Mouse (Mus musculus) frontal cortex, postnatal 10 days (tissue): ENCODE measurements around the gene Hist1h2bm.
"Not testable (repeated sequence)": the region's sequence is repeated elsewhere in the genome, so short reads cannot be mapped to it uniquely, and the experiment has no call there.

ENCODE experiments used
- DNase-seq, 2 experiments: peaks; one replicate each; pipeline ENCODE4 v3.0.0; 2022; ENCODE audit warnings: low spot score in 2 of 2, mixed read lengths in 1 of 2

Gene Hist1h2bm

DNA sequence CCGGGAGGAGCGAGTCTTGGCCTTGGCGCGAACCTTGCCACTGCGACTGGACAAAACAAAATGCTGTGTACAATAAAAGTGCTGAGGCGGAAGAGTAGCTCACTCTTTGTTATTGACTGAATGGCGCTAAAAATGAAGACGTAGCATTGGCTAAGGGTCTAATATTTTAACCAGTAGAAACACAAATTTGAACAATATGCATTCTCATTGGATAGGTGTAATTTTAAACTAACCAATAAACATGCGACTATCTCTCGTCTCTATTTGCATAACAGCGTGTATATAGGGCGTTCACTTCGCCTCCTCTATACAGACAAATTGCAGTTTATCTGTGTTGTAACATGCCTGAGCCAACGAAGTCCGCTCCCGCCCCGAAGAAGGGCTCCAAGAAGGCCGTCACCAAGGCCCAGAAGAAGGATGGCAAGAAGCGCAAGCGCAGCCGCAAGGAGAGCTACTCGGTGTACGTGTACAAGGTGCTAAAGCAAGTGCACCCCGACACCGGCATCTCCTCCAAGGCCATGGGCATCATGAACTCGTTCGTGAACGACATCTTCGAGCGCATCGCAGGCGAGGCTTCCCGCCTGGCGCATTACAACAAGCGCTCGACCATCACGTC lies at the start of gene Hist1h2bm:
Gene Hist1h2bm, plus strand, starts transcription at position 288 of the 616 bp plus-strand sequence.
- DNase-seq = peak in 1 of 2 experiments; percentile 40

DNA sequence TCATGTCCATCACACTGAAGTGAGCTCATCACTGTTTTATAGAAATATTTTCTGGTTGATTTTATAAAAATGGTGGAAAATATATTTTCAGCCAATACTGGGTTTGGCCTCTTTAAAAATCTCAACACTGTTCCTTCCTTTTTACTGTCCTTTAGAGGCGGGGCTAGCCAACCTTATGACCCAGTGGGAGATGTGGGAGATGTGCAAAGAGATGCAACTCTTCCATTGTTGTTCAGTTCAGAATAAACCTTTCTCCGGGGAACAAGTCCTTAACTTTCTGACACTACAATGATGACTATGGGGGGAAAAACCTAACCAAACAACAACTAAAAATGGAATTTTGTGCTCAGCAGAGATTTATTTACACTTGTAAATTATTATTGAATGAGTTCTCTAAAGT lies 44.5 kb upstream of the Hist1h2bm start, which contains the start of gene Olfr1360:
Gene Olfr1360, minus strand, starts transcription at position 101 of the 400 bp plus-strand sequence.
- DNase-seq = no peak

DNA sequence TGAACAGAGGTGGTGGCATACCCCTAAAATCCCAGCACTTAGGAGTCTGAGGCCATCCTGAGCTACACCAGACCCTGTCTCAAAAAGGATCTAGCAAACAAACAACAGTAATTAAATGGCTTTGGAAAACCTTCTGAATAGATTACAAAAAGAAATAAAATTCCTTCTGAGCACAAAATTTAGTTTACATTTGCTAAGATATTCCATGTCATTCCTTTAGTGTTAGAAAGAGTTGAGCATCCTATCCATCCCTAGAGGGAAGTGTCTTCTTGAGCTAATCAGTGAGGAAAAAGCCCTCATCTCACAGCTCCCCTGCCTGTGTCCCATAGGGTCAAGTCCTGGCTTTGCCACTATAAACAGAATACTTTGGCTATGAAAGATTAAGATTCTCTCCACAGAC lies 24.0 kb upstream of the Hist1h2bm start, which contains the start of gene Olfr1359:
Gene Olfr1359, plus strand, starts transcription at position 301 of the 400 bp plus-strand sequence.
- DNase-seq = no peak

GRCm38 (mm10) chr13:21706669-21707068 lies 15.2 kb upstream of the Hist1h2bm start:
- DNase-seq = no peak

DNA sequence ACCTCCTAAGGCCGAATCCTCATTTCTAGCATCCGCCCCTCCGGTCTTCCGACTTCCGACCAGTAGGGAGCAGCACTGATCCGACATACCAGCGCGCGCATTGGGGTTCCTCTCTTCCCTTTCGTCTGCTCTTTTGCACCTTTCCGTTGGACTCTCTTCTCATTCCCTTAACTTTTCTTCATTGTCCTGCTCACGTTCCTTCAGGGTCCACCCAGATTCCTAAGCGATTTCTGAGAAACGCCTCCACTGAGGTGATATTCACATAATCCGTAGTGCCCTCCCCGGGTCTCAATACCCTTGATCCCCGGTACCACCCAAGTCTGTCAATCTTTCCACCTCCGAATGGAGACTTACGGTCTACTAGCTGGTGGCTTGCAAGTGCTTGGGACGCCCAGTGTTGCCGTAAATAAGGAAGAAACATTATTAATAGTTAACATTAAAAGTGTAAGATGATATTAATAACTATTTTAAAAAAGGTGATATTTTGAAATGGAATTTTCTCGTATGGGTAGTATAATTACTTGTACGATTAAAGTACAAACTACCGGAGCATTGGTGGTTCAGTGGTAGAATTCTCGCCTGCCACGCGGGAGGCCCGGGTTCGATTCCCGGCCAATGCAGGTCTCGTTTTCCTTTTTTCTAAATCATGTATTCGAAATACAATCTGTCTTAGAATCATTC lies 11.7 kb upstream of the Hist1h2bm start:
- DNase-seq = peak; percentile 67 to 86

- peak in 1 of 2 experiments; percentile 79 for DNase-seq
Measured at GRCm38 (mm10) chr13:21710821-21711525, 10.9 kb upstream of the Hist1h2bm start.

DNA sequence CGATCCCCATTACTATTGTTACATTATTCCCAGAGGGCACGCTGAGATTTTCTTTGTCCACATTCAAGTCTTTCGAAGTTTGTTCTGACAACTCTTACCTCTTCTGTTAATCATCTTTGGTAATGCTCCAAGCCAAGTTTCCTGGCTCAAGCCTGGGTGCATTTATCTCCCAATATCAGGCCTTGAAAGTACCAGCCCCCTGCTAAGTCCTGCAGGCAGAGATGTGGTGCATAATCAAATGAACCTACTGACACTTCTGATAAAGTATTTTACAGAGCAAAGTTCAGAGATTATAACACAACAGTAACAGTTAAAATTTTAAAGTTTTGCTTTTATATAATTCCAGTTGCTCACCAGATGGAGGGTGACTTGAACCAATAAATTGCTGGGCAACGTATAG lies 10.1 kb upstream of the Hist1h2bm start:
- no peak for DNase-seq

- peak in 1 of 2 experiments; percentile 55 for DNase-seq
Measured at GRCm38 (mm10) chr13:21714725-21715124, 7.1 kb upstream of the Hist1h2bm start.

- no peak for DNase-seq
Measured at GRCm38 (mm10) chr13:21715131-21715863, 6.5 kb upstream of the Hist1h2bm start.

GRCm38 (mm10) chr13:21715864-21716539 lies 5.8 kb upstream of the Hist1h2bm start, which contains the start of the genes Hist1h2bl and Hist1h2ai:
TSS of gene Hist1h2bl (minus strand) at chr13:21716143.
TSS of gene Hist1h2ai (plus strand) at chr13:21716422.
- DNase-seq = peak; percentile 80 to 82

DNA sequence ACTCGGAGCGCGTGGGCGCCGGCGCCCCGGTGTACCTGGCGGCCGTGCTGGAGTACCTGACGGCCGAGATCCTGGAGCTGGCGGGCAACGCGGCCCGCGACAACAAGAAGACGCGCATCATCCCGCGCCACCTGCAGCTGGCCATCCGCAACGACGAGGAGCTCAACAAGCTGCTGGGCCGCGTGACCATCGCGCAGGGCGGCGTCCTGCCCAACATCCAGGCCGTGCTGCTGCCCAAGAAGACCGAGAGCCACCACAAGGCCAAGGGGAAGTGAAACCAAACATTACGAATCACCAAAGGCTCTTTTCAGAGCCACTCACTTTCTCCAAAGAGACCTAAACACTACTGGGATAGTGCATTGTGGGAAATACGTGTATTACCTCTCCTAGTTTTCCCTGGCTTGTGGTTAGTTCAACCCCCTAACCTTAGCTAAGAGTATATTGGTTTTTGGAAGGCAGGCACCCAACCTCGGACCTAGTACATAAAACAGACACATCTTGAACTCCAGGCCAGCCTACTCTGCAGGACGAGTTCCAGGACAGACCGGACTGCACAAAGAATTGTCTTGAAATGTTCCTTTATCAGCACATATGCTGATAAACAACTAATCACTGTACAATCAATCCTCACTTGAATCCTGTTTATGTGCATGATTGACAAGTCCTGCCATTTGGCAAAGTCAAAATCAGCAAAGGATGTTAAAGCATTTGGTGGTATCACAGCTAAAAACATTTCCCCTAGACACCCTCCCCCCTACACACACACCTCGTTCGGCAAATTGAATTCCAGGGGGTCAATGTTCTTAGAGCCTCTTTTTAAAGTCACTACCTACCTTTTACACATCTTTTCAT lies 5.1 kb upstream of the Hist1h2bm start:
- DNase-seq = not testable (repeated sequence)

DNA sequence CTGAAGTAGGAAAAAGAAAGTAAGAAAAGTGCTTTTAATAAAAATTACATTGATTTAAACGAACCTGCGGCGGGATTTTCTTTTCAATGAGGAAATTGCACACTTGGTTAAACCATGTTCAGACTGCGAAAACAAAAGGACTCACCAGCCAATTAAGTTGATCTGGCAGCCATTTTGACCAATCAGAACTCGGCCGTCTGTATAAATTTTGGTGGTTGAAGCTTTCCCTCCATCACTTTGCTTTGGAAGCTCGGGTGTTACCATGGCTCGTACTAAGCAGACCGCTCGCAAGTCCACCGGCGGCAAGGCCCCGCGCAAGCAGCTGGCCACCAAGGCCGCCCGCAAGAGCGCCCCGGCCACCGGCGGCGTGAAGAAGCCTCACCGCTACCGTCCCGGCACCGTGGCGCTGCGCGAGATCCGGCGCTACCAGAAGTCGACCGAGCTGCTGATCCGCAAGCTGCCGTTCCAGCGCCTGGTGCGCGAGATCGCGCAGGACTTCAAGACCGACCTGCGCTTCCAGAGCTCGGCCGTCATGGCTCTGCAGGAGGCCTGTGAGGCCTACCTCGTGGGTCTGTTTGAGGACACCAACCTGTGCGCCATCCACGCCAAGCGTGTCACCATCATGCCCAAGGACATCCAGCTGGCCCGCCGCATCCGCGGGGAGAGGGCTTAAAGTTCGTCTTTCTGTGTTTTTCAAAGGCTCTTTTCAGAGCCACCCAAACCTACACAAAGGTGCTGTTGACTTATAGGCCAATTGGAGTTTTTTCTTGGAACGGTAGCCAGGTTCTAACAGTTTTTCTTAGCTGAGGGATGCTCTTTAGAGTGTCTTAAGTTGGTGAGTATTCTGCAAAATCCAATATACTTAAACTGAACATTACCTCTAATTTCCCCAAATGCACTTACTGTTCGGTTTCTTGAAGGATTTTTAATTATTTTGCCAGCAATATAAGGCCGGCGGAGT lies 4.2 kb upstream of the Hist1h2bm start, which contains the start of gene Hist1h3h:
Gene Hist1h3h, plus strand, starts transcription at position 263 of the 961 bp plus-strand sequence.
- DNase-seq = peak; percentile 67 to 80

DNA sequence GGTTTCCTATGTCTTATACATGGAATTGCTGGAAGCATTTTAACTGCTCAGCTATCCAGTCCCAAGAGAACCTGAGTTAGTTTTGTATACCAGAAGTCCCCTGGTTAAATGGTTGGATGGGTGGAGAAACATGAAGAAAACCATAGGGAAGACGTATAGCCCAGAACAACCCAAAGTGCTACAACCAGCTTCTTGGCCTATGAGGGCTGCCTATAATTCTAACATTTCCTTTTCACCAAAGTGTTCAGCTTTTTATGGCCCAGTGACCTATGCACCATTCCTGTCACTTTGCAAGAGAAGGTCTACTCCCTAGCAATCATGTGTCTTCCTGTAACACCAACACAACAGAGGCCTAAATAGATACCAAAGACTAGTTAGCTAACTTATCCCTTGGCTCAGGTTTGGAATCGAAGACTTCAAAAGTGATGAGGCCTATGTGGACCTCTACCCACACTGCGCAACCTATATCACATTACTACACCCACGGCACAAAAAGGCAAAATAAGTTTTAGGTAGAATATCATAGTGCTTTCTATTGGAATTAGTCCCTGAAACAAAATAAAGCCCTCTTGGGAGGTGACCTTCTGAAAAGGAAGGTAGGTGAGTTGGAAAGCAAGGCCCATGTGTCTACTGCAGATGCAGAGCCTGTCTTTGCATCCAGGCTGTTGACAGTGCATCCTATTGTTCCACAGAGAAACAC lies 3.3 kb upstream of the Hist1h2bm start:
- no peak for DNase-seq

GRCm38 (mm10) chr13:21721107-21721756 lies 612 bp upstream of the Hist1h2bm start:
- DNase-seq = not testable (repeated sequence)

GRCm38 (mm10) chr13:21722373-21722925 lies 605 bp downstream of the Hist1h2bm start:
- DNase-seq = no peak

GRCm38 (mm10) chr13:21722993-21723836 lies 1.4 kb downstream of the Hist1h2bm start:
- no peak for DNase-seq
